Mouse (Mus musculus): ENCODE results near the gene Il6. TPM values are rescaled to one million over a fixed set of nuclear protein-coding genes. Genes with fewer than 3 reads are reported as not detected.
"Not testable (repeated sequence)": the region's sequence is repeated elsewhere in the genome, so short reads cannot be mapped to it uniquely, and the experiment has no call there.

The Il6 gene
- not detected for total RNA-seq (2021)
- long read RNA-seq, experiment 1 = 0 reads
- long read RNA-seq, experiment 2 = 0 reads

- DNase-seq (ENCODE audit: low spot score in 2 of 2) = peak; percentile 71 to 81
These were observed at the start of gene Il6 for GRCm38 (mm10) chr5:30012726-30013503. Gene Il6, plus strand, starts transcription at chr5:30013114.

DNA sequence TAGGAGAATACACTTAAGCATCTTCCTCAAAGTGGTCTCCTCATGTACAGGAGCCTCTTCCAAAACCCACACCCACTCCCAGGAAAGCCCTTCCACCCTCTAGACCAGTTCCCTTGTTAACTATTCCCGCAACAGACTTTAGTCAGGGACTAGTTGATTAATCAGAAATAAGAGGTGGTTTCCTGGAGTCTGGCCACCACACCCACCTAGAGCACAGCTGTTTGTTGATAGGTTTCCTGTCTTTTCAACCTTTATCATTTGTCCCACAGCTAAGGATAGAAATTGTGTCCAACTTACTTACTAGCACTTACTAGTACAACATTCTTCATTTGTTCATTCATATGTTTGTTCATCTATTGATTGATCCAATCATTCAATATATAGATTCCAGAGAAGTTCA, 49.4 kb upstream of the Il6 start:
- DNase-seq (ENCODE audit: low spot score in 2 of 2) = no peak

DNA sequence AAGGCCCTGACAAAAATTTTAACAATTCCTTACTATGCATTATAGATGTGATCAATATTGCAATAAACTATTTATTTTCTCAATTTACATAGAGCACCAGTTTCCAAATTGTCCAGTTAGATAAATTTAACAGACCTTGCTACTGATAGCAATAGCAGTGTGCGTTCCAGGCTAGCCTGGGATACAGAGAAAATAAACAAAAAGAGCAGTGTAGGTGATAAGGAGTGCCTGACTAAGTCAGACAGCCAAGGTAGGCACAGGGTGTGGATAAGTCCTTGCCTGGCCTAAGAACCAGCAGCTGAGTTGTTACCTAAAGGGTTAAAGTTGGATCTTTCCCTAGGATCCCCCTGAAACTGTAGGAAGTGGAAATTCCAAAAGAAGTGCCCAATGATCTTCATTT, 42.7 kb upstream of the Il6 start:
- no peak for DNase-seq (ENCODE audit: low spot score in 2 of 2)

- no peak for DNase-seq (ENCODE audit: low spot score in 2 of 2)
These were observed 40.1 kb upstream of the Il6 start for GRCm38 (mm10) chr5:29972796-29973195.

GRCm38 (mm10) chr5:29973533-29973932, 39.4 kb upstream of the Il6 start:
- DNase-seq (ENCODE audit: low spot score in 2 of 2) = no peak

GRCm38 (mm10) chr5:29974115-29974514, 38.8 kb upstream of the Il6 start:
- no peak for DNase-seq (ENCODE audit: low spot score in 2 of 2)

DNA sequence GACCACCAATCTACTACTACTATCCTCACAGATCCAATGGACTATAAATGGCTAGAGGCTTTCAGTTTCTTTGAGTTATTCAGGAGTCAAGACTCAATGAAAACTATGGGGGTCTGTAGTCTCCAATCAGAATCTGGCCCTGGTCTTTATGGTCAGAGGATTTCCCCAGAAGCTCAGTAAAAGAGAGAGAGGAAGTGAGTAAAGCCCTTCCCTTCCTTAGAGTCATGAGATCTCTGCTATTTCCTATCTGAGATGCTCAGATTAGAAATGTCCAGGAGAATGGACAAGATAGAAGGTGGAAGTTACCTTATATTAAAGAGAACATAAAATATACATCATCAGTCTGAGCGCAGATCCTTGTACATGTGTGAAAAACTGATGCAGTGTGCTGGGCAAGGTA, 19.3 kb upstream of the Il6 start:
- no peak for DNase-seq (ENCODE audit: low spot score in 2 of 2)

- DNase-seq (ENCODE audit: low spot score in 2 of 2) = no peak
These were observed 18.6 kb upstream of the Il6 start for GRCm38 (mm10) chr5:29994344-29994743.

DNA sequence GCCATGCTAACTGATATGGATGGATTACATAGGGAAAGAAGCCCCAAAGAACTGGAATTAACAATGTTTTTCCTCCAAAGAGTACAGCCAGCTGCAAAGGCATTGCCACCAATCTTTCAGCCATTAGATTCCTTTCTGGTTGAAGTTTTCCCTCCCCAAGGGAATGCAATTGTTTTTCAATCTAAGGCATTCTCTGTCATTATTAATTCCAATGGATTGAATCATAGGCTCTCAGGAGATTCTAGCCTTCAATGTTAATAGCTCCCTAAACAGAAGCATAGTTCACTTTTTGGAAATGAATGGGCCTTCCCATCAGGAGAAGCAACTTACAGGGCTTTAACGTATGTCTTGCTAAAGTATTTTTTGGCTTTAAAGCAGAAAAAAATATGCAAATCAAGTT, 15.6 kb upstream of the Il6 start:
- no peak for DNase-seq (ENCODE audit: low spot score in 2 of 2)

- no peak for DNase-seq (ENCODE audit: low spot score in 2 of 2)
These were observed 12.0 kb upstream of the Il6 start for GRCm38 (mm10) chr5:30000921-30001320.

GRCm38 (mm10) chr5:30014580-30014979, 1.7 kb downstream of the Il6 start:
- peak in 1 of 2 experiments; percentile 5 for DNase-seq (ENCODE audit: low spot score in 2 of 2)

- not testable (repeated sequence) for DNase-seq (ENCODE audit: low spot score in 2 of 2)
These were observed 22.9 kb downstream of the Il6 start for GRCm38 (mm10) chr5:30035862-30036261.

GRCm38 (mm10) chr5:30037111-30037510, 24.2 kb downstream of the Il6 start:
- not testable (repeated sequence) for DNase-seq (ENCODE audit: low spot score in 2 of 2)

GRCm38 (mm10) chr5:30039324-30039723, 26.4 kb downstream of the Il6 start:
- DNase-seq (ENCODE audit: low spot score in 2 of 2) = not testable (repeated sequence)

DNA sequence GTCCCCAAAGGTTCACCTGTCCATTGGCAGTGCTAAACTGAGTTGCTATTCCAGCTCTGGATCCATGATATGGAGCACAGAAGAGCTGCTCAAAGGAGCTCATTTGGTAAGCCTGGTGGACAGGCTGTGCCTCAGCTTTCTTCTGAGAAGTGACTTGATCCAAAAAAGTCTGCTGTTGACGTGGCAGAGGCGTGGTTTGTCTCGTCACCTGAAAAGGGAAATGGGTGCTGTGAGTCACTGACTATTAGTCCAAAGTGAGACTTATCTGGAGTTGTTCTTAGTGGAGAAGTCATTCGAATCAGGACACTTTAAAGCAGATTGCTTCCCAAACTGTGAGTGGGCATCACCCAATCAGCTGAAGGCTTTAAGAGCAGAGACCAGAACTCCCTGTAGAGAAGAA, 26.9 kb downstream of the Il6 start:
- DNase-seq (ENCODE audit: low spot score in 2 of 2) = not testable (repeated sequence)

- no peak for DNase-seq (ENCODE audit: low spot score in 2 of 2)
These were observed 45.4 kb downstream of the Il6 start for GRCm38 (mm10) chr5:30058216-30058731.

GRCm38 (mm10) chr5:30059607-30060006, 46.7 kb downstream of the Il6 start:
- not testable (repeated sequence) for DNase-seq (ENCODE audit: low spot score in 2 of 2)

DNA sequence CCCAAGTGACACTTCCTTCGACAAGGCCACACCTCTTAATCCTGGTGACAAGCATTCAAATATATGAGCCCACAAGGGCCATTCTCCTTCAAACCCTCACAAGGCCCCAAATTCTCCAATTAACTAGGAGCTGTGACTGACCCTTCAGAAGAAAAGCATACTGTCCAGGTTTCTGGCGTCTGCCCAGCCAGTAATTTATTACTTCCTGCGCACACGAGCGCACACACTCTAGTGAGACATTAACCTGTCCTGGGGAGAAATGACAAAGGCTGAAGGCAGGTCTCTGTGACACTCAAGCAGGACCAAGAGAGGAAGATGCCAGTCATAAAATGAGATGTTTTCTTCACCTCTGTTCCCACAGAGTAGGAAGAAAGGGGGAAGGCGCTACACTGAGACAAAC, 54.8 kb downstream of the Il6 start:
- no peak for DNase-seq (ENCODE audit: low spot score in 2 of 2)

Other genes with a start within 250 kb of the Il6 start
- gene Tyms, start 60.5 kb downstream of the Il6 start, total RNA-seq (2021) = 10 to 100 TPM; 13.7 to 13.9 TPM
- not detected for gene Garem2, start 92.0 kb downstream of the Il6 start, total RNA-seq (2021)
- not detected for gene 3110082J24Rik, start 93.0 kb downstream of the Il6 start, total RNA-seq (2021)
- gene Hadha, start 142.0 kb downstream of the Il6 start, total RNA-seq (2021) = 100 to 1,000 TPM; 527 to 755 TPM
- gene Hadhb, start 142.1 kb downstream of the Il6 start, total RNA-seq (2021) = 1,000 to 10,000 TPM in 1 of 2 experiments, 100 to 1,000 TPM in 1; 969 to 1,652 TPM
- not detected for gene Adgrf3, start 192.6 kb downstream of the Il6 start, total RNA-seq (2021)
- gene Selenoi, start 219.5 kb downstream of the Il6 start, total RNA-seq (2021) = 10 to 100 TPM; 19.2 to 21.0 TPM

Measured in adrenal gland, adult 18-20 months (tissue).